Mouse (Mus musculus) hindbrain, embryonic 14.5 days (tissue): Measurements from ENCODE around the gene Llgl2. TPM values are rescaled to one million over a fixed set of nuclear protein-coding genes. Genes with fewer than 3 reads are reported as not detected.

Source experiments
- ATAC-seq: fragments of 200-750 bp; cut with Nextera tagmentation; 2 replicates; pipeline ENCODE4 v1.8.0; 2017; ENCODE audit warnings: moderate number of reproducible peaks, mild to moderate bottlenecking, moderate TSS enrichment, moderate library complexity; ENCODE audit not compliant: low FRiP score
- DNase-seq: peaks from one replicate; pipeline ENCODE4 v3.0.0-alpha.2; 2015; ENCODE audit warnings: low spot score
- H3K27ac ChIP-seq: fragments of 300-500 bp; sonication (generic); 2 replicates; pipeline ENCODE4 v1.5.1; 2014; ENCODE audit warnings: mild to moderate bottlenecking, moderate library complexity
- H3K27me3 ChIP-seq: fragments of 300-500 bp; sonication (generic); 2 replicates; pipeline ENCODE4 v1.6.1; 2014; ENCODE audit warnings: mild to moderate bottlenecking, low read length, mixed read lengths; ENCODE audit not compliant: control insufficient read depth, insufficient read depth
- H3K36me3 ChIP-seq: fragments of 300-500 bp; sonication (generic); replicated peaks from 2 replicates; pipeline ENCODE4 v1.6.1; 2014; ENCODE audit not compliant: control insufficient read depth, insufficient read depth
- H3K4me1 ChIP-seq: fragments of 300-500 bp; sonication (generic); replicated peaks from 2 replicates; pipeline ENCODE4 v1.6.1; 2014; ENCODE audit warnings: antibody characterized with exemption, low read length, mixed read lengths; ENCODE audit not compliant: control insufficient read depth, insufficient read depth
- H3K4me2 ChIP-seq: fragments of 300-500 bp; sonication (generic); replicated peaks from 2 replicates; pipeline ENCODE4 v1.6.1; 2014; ENCODE audit warnings: mild to moderate bottlenecking, moderate library complexity
- H3K4me3 ChIP-seq: fragments of 300-500 bp; sonication (generic); replicated peaks from 2 replicates; pipeline ENCODE4 v1.5.1; 2014; ENCODE audit warnings: mild to moderate bottlenecking, low read length
- H3K9ac ChIP-seq: fragments of 300-500 bp; sonication (generic); 2 replicates; pipeline ENCODE4 v1.6.1; 2014
- H3K9me3 ChIP-seq: fragments of 300-500 bp; sonication (generic); 2 replicates; pipeline ENCODE4 v1.6.1; 2016; ENCODE audit warnings: low read length; ENCODE audit not compliant: control insufficient read depth
- WGBS: fragments of 180-500 bp; shearing (Covaris S2); extraction: QIAGEN DNeasy Blood & Tissue Kit; methylation state at CpG from one replicate; pipeline ENCODE4 v1.1.7; 2014; 5-methylcytosine and 5-hydroxymethylcytosine counted together
- polyA plus RNA-seq: library from polyadenylated mRNA; unstranded; fragments of >200 nt; fragmentation: Nextera tagmentation; extraction: Ambion mirVana; gene quantifications from 2 replicates; pipeline ENCODE4 v1.2.1, GENCODE M21; 2014

Llgl2 gene
- polyA plus RNA-seq, 1 experiment from 2014 or later, result 2.4 TPM

GRCm38 (mm10) chr11:115813507-115814296 is 10.1 kb upstream of the Llgl2 start, which contains the start of gene Caskin2:
Caskin2 (minus strand) TSS chr11:115813639.
- DNase-seq, result peak; percentile 93

GRCm38 (mm10) chr11:115814605-115815450 is 9.0 kb upstream of the Llgl2 start, which contains the start of gene Tsen54:
Tsen54 (plus strand) TSS chr11:115814724.
- Histone ChIP-seq H3K36me3 (peaks cover 21% of the 10 kb centered on the region), H3K27ac (peak within 1 kb of the TSS; percentile 62), H3K4me3 (peak within 1 kb of the TSS; percentile 71), H3K9ac (peak within 1 kb of the TSS; percentile 77), H3K4me2 (peak within 1 kb of the TSS; percentile 88), H3K4me1 (peaks cover 25% of the 10 kb centered on the region), H3K9me3 (no peaks in the 10 kb centered on the region), H3K27me3 (no peaks in the 10 kb centered on the region)
- peak; percentile 84 for DNase-seq
- peak; percentile 32 for ATAC-seq
- under 1% methylated on average over 75 of the region's 84 CpGs for whole genome bisulfite sequencing

More at GRCm38 (mm10) chr11:115813507-115814296, 10.1 kb upstream of the Llgl2 start, which contains the start of gene Caskin2:
- peak within 1 kb of the TSS; percentile 65; the same call in 1 of the 2 replicates for H3K27ac ChIP-seq
- WGBS, result under 1% methylated on average over 44 of the region's 44 CpGs
- H3K27me3 ChIP-seq, result no peaks in the 10 kb centered on the region
- peaks cover 36% of the 10 kb centered on the region for H3K4me1 ChIP-seq
- peak within 1 kb of the TSS; percentile 77 for H3K9ac ChIP-seq
- ATAC-seq, result peak; percentile 90
- peak within 1 kb of the TSS; percentile 88 for H3K4me2 ChIP-seq
- H3K9me3 ChIP-seq, result no peaks in the 10 kb centered on the region
- peak within 1 kb of the TSS; percentile 71 for H3K4me3 ChIP-seq
- peaks cover 15% of the 10 kb centered on the region for H3K36me3 ChIP-seq

GRCm38 (mm10) chr11:115817331-115817730 is 6.5 kb upstream of the Llgl2 start:
- no peak for DNase-seq
- H3K27me3 ChIP-seq, result no peaks in the 10 kb centered on the region
- H3K27ac ChIP-seq, result no peak overlapping the region
- 86% methylated on average over 5 of the region's 5 CpGs for WGBS
- no peak overlapping the region for H3K4me3 ChIP-seq
- no peak overlapping the region for H3K4me2 ChIP-seq
- peaks cover 15% of the 10 kb centered on the region for H3K4me1 ChIP-seq
- no peak overlapping the region for H3K9ac ChIP-seq
- H3K36me3 ChIP-seq, result peaks cover 46% of the 10 kb centered on the region
- no peak for ATAC-seq
- no peaks in the 10 kb centered on the region for H3K9me3 ChIP-seq

GRCm38 (mm10) chr11:115819915-115820623 is 3.8 kb upstream of the Llgl2 start:
- H3K4me3 ChIP-seq, result no peak overlapping the region
- H3K9ac ChIP-seq, result no peak overlapping the region
- ATAC-seq, result no peak
- 92% methylated on average over 16 of the region's 16 CpGs for WGBS
- H3K9me3 ChIP-seq, result no peaks in the 10 kb centered on the region
- no peak overlapping the region for H3K27ac ChIP-seq
- peaks cover 53% of the 10 kb centered on the region for H3K36me3 ChIP-seq
- H3K4me2 ChIP-seq, result no peak overlapping the region
- peaks cover 16% of the 10 kb centered on the region for H3K27me3 ChIP-seq
- no peak for DNase-seq
- peaks cover 17% of the 10 kb centered on the region; the same call in 1 of the 2 replicates for H3K4me1 ChIP-seq

- Histone ChIP-seq H3K4me3 (no peak overlapping the region), H3K36me3 (peaks cover 53% of the 10 kb centered on the region), H3K4me2 (no peak overlapping the region), H3K27me3 (peaks cover 25% of the 10 kb centered on the region), H3K27ac (no peak overlapping the region), H3K9me3 (no peaks in the 10 kb centered on the region), H3K4me1 (peaks cover 11% of the 10 kb centered on the region; the same call in 1 of the 2 replicates), H3K9ac (no peak overlapping the region)
- DNase-seq (no peak), ATAC-seq (no peak)
- WGBS, result 82% methylated on average over 4 of the region's 4 CpGs
Measured at GRCm38 (mm10) chr11:115821001-115821400, 2.8 kb upstream of the Llgl2 start.

- Histone ChIP-seq H3K4me3 (peak overlapping the region; percentile 57), H3K9ac (no peak overlapping the region), H3K4me1 (peaks cover 11% of the 10 kb centered on the region; the same call in 1 of the 2 replicates), H3K36me3 (peaks cover 32% of the 10 kb centered on the region), H3K27ac (no peak overlapping the region), H3K27me3 (peaks cover 27% of the 10 kb centered on the region), H3K9me3 (no peaks in the 10 kb centered on the region), H3K4me2 (peak overlapping the region; percentile 97)
- DNase-seq (no peak), ATAC-seq (no peak)
- WGBS, result 21% methylated on average over 11 of the region's 11 CpGs
Measured at GRCm38 (mm10) chr11:115824813-115825212, 964 bp downstream of the Llgl2 start.

- Histone ChIP-seq H3K4me2 (no peak overlapping the region), H3K4me3 (no peak overlapping the region), H3K4me1 (peaks cover 11% of the 10 kb centered on the region; the same call in 1 of the 2 replicates), H3K9me3 (no peaks in the 10 kb centered on the region), H3K27ac (no peak overlapping the region), H3K27me3 (peaks cover 41% of the 10 kb centered on the region), H3K36me3 (peaks cover 15% of the 10 kb centered on the region), H3K9ac (no peak overlapping the region)
- ATAC-seq (no peak), DNase-seq (no peak)
- 43% methylated on average over 5 of the region's 5 CpGs for WGBS
Measured at GRCm38 (mm10) chr11:115826487-115826886, 2.6 kb downstream of the Llgl2 start.

GRCm38 (mm10) chr11:115827624-115828023 is 3.8 kb downstream of the Llgl2 start:
- H3K27me3 ChIP-seq, result peaks cover 41% of the 10 kb centered on the region
- no peak overlapping the region for H3K9ac ChIP-seq
- ATAC-seq (no peak), DNase-seq (no peak)
- WGBS, result 88% methylated on average over 6 of the region's 6 CpGs
- H3K9me3 ChIP-seq, result no peaks in the 10 kb centered on the region
- no peak overlapping the region for H3K4me2 ChIP-seq
- H3K36me3 ChIP-seq, result peaks cover 5% of the 10 kb centered on the region; the same call in 1 of the 2 replicates
- H3K27ac ChIP-seq, result no peak overlapping the region
- peaks cover 11% of the 10 kb centered on the region; the same call in 1 of the 2 replicates for H3K4me1 ChIP-seq
- no peak overlapping the region for H3K4me3 ChIP-seq
